Mouse (Mus musculus): ENCODE data around the gene Ankrd33b. TPM values are rescaled to one million over a fixed set of nuclear protein-coding genes. Genes with fewer than 3 reads are reported as not detected.

Ankrd33b gene
- polyA plus RNA-seq, 1 experiment: 0.04 TPM

DNA sequence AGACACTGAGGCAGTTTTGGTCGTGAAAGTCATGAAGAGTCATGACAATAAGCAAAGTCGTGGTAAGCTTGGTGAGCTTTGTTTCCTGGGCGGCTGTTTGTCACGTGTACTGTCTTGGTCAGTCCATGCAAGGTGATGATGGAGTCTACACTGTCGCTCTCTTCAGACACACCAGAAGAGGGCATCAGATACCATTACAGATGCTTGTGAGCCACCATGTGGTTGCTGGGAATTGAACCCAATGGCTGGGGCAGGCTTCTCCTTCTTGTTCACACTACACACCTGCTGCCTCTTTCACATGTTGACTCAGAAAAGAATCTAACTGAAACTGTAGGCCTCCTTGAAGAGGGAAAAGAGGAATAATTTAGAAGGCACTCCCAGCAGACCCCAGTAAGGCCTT, 19.3 kb downstream of the Ankrd33b start:
- Histone ChIP-seq H3K36me3 (ENCODE audit: control insufficient read depth) (no peaks in the 10 kb centered on the region), H3K27me3 (ENCODE audit: control insufficient read depth) (no peaks in the 10 kb centered on the region), H3K4me1 (ENCODE audit: control insufficient read depth) (no peaks in the 10 kb centered on the region), H3K9me3 (ENCODE audit: control insufficient read depth, low read length) (no peaks in the 10 kb centered on the region), H3K4me3 (replicated peaks) (no peak overlapping the region)
- TF ChIP-seq TAL1 (IDR thresholded peaks at IDR 0.05; ENCODE audit: low read length) (no peak), GATA1 (IDR thresholded peaks at IDR 0.05; ENCODE audit: low read length) (no peak)

DNA sequence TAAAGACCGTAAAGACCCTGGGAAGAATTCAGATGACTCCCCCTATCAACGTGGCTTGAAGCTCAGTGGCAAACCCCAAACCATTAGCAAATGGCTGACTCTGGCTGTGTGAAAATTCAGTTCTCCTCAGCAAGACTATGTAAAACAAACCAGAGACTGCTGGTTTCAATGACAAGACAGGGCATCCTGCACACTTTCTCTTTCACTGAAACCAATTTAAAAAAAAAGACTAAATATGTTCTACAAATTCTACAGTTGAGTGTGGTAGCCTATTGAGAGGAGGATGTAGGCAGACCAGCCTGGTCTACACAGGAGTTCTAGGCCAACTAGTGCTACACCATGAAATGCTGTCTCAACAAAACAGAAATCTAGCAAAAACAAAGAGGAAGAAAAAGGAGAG, 21.0 kb downstream of the Ankrd33b start:
- Histone ChIP-seq H3K4me1 (ENCODE audit: control insufficient read depth) (no peaks in the 10 kb centered on the region), H3K27me3 (ENCODE audit: control insufficient read depth) (no peaks in the 10 kb centered on the region), H3K36me3 (ENCODE audit: control insufficient read depth) (no peaks in the 10 kb centered on the region), H3K4me3 (replicated peaks) (no peak overlapping the region), H3K9me3 (ENCODE audit: control insufficient read depth, low read length) (no peaks in the 10 kb centered on the region)
- TF ChIP-seq GATA1 (IDR thresholded peaks at IDR 0.05; ENCODE audit: low read length) (no peak), TAL1 (IDR thresholded peaks at IDR 0.05; ENCODE audit: low read length) (no peak)

DNA sequence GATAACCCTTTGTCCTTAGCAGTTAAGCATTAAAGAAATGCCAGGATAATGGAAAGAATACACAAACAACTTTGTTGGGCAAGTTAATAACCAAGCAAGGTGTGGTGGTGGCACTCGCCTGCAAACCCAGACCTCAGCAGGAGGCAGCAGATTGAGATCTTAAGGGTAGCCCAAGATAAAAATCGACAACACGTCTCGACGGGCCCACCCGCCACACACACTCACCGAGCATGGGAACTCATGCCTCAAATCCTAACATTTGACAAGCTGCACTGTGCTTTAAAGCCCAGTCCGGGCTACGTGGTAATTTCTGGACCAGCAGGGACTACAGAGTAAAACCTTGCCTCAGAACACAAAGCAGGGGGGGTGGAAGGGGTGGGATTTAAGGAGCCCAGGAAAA, 22.2 kb downstream of the Ankrd33b start:
- H3K4me1 ChIP-seq (ENCODE audit: control insufficient read depth): no peaks in the 10 kb centered on the region
- H3K9me3 ChIP-seq (ENCODE audit: control insufficient read depth, low read length): no peaks in the 10 kb centered on the region
- no peak overlapping the region for H3K4me3 ChIP-seq (replicated peaks)
- H3K27me3 ChIP-seq (ENCODE audit: control insufficient read depth): no peaks in the 10 kb centered on the region
- TF ChIP-seq GATA1 (IDR thresholded peaks at IDR 0.05; ENCODE audit: low read length): no peak
- no peak for TF ChIP-seq TAL1 (IDR thresholded peaks at IDR 0.05; ENCODE audit: low read length)
- no peaks in the 10 kb centered on the region for H3K36me3 ChIP-seq (ENCODE audit: control insufficient read depth)

DNA sequence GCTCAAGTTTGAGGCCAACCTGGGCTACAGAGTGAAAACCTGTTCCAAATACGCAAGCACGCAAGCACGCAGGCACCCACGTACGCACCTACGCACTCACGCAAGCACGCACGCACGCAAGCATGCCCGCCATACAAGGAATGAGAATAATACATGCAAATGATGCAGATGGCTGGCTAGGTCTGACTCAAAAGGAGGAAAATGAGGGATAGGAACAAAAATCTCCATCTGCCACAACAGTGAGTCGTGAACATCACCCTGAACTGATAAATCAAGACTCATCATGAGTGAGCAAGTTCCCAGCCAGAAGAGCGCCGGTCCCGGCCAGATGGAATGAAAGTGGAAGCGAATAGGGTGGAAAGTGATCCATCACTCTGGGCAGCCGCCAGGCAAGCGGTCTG, 22.7 kb downstream of the Ankrd33b start:
- H3K9me3 ChIP-seq (ENCODE audit: control insufficient read depth, low read length): no peaks in the 10 kb centered on the region
- H3K4me3 ChIP-seq (replicated peaks): no peak overlapping the region
- no peaks in the 10 kb centered on the region for H3K4me1 ChIP-seq (ENCODE audit: control insufficient read depth)
- H3K27me3 ChIP-seq (ENCODE audit: control insufficient read depth): no peaks in the 10 kb centered on the region
- H3K36me3 ChIP-seq (ENCODE audit: control insufficient read depth): no peaks in the 10 kb centered on the region
- TF ChIP-seq GATA1 (IDR thresholded peaks at IDR 0.05; ENCODE audit: low read length) (no peak), TAL1 (IDR thresholded peaks at IDR 0.05; ENCODE audit: low read length) (no peak)

DNA sequence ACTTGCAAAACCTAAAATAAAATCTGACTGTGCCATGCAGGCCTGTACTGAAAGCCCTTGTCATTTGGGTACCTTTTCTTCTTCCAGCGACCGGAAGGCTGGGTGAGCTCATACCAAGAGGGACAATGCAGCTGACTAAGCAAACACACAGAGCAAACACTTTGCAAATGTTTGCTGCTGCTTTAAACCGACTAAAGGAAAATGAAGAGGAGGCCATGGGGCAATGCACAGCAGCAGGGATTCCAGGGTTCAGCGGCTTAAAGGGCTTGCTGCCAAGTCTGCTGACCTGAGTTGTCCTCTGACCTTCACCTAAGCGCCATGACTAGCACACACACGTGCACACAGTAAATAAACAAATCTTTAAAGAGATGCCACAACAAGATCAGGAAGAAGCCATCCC, 23.9 kb downstream of the Ankrd33b start:
- Histone ChIP-seq H3K9me3 (ENCODE audit: control insufficient read depth, low read length) (no peaks in the 10 kb centered on the region), H3K36me3 (ENCODE audit: control insufficient read depth) (no peaks in the 10 kb centered on the region), H3K4me1 (ENCODE audit: control insufficient read depth) (no peaks in the 10 kb centered on the region), H3K27me3 (ENCODE audit: control insufficient read depth) (no peaks in the 10 kb centered on the region), H3K4me3 (replicated peaks) (no peak overlapping the region)
- TF ChIP-seq GATA1 (IDR thresholded peaks at IDR 0.05; ENCODE audit: low read length) (no peak), TAL1 (IDR thresholded peaks at IDR 0.05; ENCODE audit: low read length) (no peak)

DNA sequence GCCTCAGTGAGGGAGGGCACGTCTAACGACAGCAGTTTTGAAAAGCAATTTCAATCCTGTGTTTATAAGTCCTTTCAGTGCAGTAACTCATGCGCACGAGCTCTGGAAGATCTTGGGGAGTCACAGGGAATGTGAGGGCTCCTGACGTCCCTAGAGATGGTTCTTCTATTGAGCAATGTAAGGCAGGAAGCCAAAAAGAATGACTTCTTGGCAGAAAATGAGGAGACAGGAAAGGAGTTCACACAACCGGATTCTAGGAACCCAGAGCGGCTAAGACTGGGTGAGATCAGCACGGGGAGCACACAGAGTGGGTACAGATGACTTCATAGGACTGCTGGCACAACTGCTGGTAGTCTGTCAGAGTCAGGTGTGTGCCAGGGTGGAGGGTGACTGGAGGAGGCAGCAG, 25.0 kb downstream of the Ankrd33b start:
- H3K4me3 ChIP-seq (replicated peaks): no peak overlapping the region
- H3K9me3 ChIP-seq (ENCODE audit: control insufficient read depth, low read length): no peaks in the 10 kb centered on the region
- no peaks in the 10 kb centered on the region for H3K36me3 ChIP-seq (ENCODE audit: control insufficient read depth)
- TF ChIP-seq GATA1 (IDR thresholded peaks at IDR 0.05; ENCODE audit: low read length): no peak
- TF ChIP-seq TAL1 (IDR thresholded peaks at IDR 0.05; ENCODE audit: low read length): no peak
- no peaks in the 10 kb centered on the region for H3K27me3 ChIP-seq (ENCODE audit: control insufficient read depth)
- no peaks in the 10 kb centered on the region for H3K4me1 ChIP-seq (ENCODE audit: control insufficient read depth)

DNA sequence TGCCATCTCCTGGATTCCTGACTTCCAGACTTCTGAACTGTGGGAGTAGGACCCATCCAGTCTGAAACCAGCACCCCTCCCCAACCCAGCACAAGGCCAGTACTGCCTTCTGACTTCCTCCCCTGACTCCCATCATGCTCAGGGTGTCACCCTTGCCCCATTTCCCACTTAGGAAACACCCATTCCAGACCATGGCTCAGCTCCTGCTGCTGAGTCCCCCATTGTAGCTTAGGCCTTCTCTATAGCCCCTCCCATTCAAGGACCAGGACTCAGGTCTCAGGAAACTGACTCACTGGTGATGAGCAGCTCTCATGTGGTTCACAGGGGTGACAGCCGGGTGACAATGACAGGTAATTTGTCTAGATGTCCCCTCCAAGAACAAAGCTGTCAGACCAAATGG, 25.5 kb downstream of the Ankrd33b start:
- Histone ChIP-seq H3K27me3 (ENCODE audit: control insufficient read depth) (no peaks in the 10 kb centered on the region), H3K4me3 (replicated peaks) (no peak overlapping the region), H3K4me1 (ENCODE audit: control insufficient read depth) (no peaks in the 10 kb centered on the region), H3K36me3 (ENCODE audit: control insufficient read depth) (no peaks in the 10 kb centered on the region), H3K9me3 (ENCODE audit: control insufficient read depth, low read length) (no peaks in the 10 kb centered on the region)
- no peak for TF ChIP-seq TAL1 (IDR thresholded peaks at IDR 0.05; ENCODE audit: low read length)
- TF ChIP-seq GATA1 (IDR thresholded peaks at IDR 0.05; ENCODE audit: low read length): no peak

DNA sequence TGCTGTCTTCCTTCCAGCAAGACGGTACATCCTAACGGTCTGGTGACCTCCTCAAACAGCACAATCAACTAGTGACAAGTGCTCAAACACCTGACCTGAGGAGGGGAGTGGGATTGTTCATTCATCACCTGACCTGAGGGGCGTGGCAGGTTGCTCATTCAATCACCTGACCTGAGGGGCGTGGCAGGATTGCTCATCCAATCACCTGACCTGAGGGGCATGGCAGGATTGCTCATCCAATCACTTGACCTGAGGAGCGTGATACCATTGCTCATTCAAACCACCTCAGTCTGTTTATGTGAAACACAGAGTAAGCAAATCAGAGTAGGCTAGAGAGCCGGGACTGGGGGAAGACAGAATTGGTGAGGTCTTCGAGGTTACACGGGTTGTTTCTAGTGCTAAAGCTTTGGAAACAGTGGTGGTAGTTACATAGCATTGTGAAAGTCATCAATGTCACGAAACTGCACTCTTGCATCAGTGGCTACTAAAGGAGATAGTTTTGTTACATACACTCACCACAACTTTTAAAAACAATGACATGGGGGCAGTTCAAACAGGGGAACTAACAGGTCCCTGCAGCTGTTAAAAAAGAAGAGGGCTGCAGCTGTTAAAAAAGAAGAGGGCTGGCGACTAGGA, 28.8 kb downstream of the Ankrd33b start:
- Histone ChIP-seq H3K4me3 (replicated peaks) (no peak overlapping the region), H3K27me3 (ENCODE audit: control insufficient read depth) (no peaks in the 10 kb centered on the region), H3K4me1 (ENCODE audit: control insufficient read depth) (no peaks in the 10 kb centered on the region), H3K36me3 (ENCODE audit: control insufficient read depth) (no peaks in the 10 kb centered on the region), H3K9me3 (ENCODE audit: control insufficient read depth, low read length) (no peaks in the 10 kb centered on the region)
- TF ChIP-seq GATA1 (IDR thresholded peaks at IDR 0.05; ENCODE audit: low read length): no peak
- TF ChIP-seq TAL1 (IDR thresholded peaks at IDR 0.05; ENCODE audit: low read length): no peak

DNA sequence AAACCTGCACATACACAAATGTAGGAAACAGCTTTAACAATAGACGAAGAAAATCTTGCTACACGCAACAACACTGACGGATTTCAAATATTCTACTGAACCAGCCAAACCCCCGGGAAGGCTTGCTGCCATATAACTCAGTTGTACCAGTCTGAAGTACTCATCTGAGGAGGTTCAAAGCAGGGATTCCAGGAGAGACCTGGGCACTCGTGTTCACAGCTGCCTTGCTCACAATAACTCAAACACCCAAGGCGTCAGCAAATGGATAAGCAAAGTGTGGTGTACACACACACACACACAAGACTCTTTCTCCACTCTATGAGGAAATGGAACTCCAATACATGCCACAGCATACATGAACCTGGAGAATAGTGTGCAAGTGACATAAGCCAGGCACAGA, 29.5 kb downstream of the Ankrd33b start:
- no peaks in the 10 kb centered on the region for H3K4me1 ChIP-seq (ENCODE audit: control insufficient read depth)
- H3K27me3 ChIP-seq (ENCODE audit: control insufficient read depth): no peaks in the 10 kb centered on the region
- no peaks in the 10 kb centered on the region for H3K36me3 ChIP-seq (ENCODE audit: control insufficient read depth)
- TF ChIP-seq TAL1 (IDR thresholded peaks at IDR 0.05; ENCODE audit: low read length) (no peak), GATA1 (IDR thresholded peaks at IDR 0.05; ENCODE audit: low read length) (no peak)
- H3K9me3 ChIP-seq (ENCODE audit: control insufficient read depth, low read length): no peaks in the 10 kb centered on the region
- no peak overlapping the region for H3K4me3 ChIP-seq (replicated peaks)

DNA sequence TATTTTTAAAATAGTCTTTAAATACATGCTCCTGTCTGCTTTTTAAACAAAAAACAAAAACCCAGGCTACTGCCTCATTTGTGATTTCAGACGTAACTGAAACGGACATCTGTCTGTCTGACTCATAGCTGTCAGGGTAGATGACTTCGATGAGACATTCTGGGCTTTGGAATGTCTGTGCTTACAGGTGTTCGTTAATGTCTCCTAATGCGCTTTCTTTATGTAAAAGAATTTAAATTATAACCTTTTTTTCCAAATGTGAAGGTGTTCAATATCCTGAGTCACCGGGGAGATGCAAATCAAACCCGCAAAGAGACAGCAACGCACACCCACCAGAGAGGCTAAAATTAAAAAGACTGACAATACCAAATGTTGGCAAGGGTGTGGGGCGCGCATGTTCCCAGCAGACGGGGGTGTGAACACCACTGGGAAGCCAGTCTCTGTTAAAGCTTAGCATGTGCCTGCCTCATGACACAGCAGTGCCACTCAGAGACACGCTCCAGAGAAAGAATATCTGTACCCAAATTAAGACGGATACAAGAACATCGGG, 30.3 kb downstream of the Ankrd33b start:
- Histone ChIP-seq H3K27me3 (ENCODE audit: control insufficient read depth) (no peaks in the 10 kb centered on the region), H3K9me3 (ENCODE audit: control insufficient read depth, low read length) (no peaks in the 10 kb centered on the region), H3K36me3 (ENCODE audit: control insufficient read depth) (no peaks in the 10 kb centered on the region), H3K4me1 (ENCODE audit: control insufficient read depth) (no peaks in the 10 kb centered on the region), H3K4me3 (replicated peaks) (no peak overlapping the region)
- TF ChIP-seq TAL1 (IDR thresholded peaks at IDR 0.05; ENCODE audit: low read length): no peak
- no peak for TF ChIP-seq GATA1 (IDR thresholded peaks at IDR 0.05; ENCODE audit: low read length)
